Mouse (Mus musculus) neutrophil, adult 5-6 weeks (primary cell): Measurements from ENCODE around the gene H2al1g. TPM values are rescaled to one million over a fixed set of nuclear protein-coding genes. Genes with fewer than 3 reads are reported as not detected.

Experiments used
- ATAC-seq: fragments of 151-379, 151-347 bp; 2 replicates; pipeline ENCODE4 v1.8.0; 2017; ENCODE audit warnings: mild to moderate bottlenecking, moderate TSS enrichment; ENCODE audit not compliant: insufficient number of reproducible peaks, poor library complexity, low FRiP score, severe bottlenecking; ENCODE audit errors: extremely low read depth
- total RNA-seq: library from RNA; stranded (forward); fragments of 200-1000 nt; gene quantifications from 2 replicates; pipeline ENCODE4 v1.2.3, GENCODE M21; 2017

The H2al1g gene
- total RNA-seq, 1 experiment from 2014 or later = not detected

GRCm38 (mm10) chrX:11363890-11364289, 45.8 kb downstream of the H2al1g start:
- ATAC-seq = no peak

- ATAC-seq = no peak
These were observed 47.1 kb downstream of the H2al1g start for GRCm38 (mm10) chrX:11365151-11365550.

Other genes with a start within 250 kb of the H2al1g start
- gene H2al1a, start 19.0 kb upstream of the H2al1g start, total RNA-seq = not detected in 2 replicates
- gene H2al1b, start 15.8 kb upstream of the H2al1g start, total RNA-seq = not detected in 2 replicates
- not detected in 2 replicates for gene H2al1c, start 12.6 kb upstream of the H2al1g start, total RNA-seq
- not detected in 2 replicates for gene H2al1d, start 9.4 kb upstream of the H2al1g start, total RNA-seq
- gene H2al1e, start 6.3 kb upstream of the H2al1g start, total RNA-seq = not detected in 2 replicates
- gene H2al1f, start 3.1 kb upstream of the H2al1g start, total RNA-seq = not detected in 2 replicates
- gene H2al1h, start 3.2 kb downstream of the H2al1g start, total RNA-seq = not detected in 2 replicates
- gene H2al1i, start 6.4 kb downstream of the H2al1g start, total RNA-seq = not detected in 2 replicates
- gene H2al1j, start 9.6 kb downstream of the H2al1g start, total RNA-seq = not detected in 2 replicates